Mouse (Mus musculus): Measurements from ENCODE around the gene Tspan33.
"Not testable (repeated sequence)": the region's sequence is repeated elsewhere in the genome, so short reads cannot be mapped to it uniquely, and the experiment has no call there.

Tspan33 gene

GRCm38 (mm10) chr6:29736610-29737458 lies 42.8 kb downstream of the Tspan33 start:
- in situ Hi-C loops (cut with MboI; ENCODE audit: unreplicated experiment in 2 of 2): no loop called here

DNA sequence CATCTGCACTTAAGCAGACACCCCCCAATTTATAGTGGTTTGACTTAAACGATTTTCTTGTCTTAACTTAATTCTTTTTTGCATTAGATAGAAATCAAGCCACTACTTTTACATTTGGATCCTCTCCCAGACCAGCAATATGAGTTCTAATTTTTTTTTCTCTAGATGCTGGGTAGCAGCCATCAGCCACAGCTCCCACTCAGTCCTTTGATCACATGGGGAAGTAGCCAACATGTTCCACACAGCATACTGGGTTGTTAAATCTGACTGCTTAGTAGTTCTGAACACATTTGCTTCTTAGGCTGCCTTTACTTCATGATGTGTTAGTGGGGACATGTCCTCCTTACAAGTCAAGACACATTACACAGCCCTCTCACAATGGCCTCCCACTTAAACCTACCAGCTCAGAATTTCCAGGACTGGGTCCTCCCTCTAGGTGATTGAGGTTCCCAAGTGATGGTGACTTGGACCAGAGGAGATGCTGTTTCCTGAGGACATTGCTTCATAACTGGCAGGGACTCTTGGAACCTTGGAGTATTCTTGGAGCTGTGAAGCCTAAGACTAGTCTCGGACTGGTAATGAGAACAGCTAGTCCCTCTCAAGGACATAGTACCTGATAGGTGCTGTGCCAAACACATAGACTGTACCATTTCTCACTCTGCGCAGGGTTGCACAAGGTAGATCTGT lies 57.6 kb downstream of the Tspan33 start:
- in situ Hi-C loops (cut with MboI; ENCODE audit: unreplicated experiment in 2 of 2): no loop called here

DNA sequence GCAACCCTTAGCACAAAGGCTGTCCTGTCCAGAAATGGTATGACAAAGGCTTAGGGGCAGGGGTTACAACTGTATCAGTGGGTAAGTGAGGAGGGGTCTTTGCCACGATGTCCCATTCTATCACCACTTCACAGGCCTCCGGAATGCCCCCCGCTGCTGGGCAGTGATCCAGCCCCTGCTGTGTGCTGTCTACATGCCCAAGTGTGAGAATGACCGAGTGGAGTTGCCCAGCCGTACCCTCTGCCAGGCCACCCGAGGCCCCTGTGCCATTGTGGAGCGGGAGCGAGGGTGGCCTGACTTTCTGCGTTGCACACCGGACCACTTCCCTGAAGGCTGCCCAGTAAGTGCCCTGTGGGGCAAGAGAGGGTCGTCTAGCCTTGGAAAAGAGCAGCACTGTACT lies 59.3 kb downstream of the Tspan33 start:
- in situ Hi-C loops (cut with MboI; ENCODE audit: unreplicated experiment in 2 of 2): no loop called here

- in situ Hi-C loops (cut with MboI; ENCODE audit: unreplicated experiment in 2 of 2): no loop called here
Measured at GRCm38 (mm10) chr6:29756001-29756400, 62.0 kb downstream of the Tspan33 start.

- in situ Hi-C loops (cut with MboI; ENCODE audit: unreplicated experiment in 2 of 2): no loop called here
Measured at GRCm38 (mm10) chr6:29756476-29756875, 62.5 kb downstream of the Tspan33 start.

DNA sequence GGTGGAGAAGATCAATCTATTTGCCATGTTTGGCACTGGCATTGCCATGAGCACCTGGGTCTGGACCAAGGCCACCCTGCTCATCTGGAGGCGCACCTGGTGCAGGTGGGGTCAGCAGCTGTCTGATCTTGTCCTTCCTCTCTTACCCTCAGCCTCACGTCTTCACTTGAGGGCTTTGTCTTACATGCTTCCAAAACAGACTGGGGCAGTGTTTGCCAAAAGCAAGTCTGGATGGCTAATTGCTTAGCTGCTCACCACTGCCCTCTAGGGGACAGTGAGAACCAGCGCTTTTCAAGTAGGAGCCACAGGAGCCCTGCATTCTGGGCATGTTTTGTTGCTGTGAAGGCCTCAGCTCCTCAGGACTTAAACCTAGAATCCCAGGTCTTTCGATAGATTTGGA lies 64.4 kb downstream of the Tspan33 start:
- in situ Hi-C loops (cut with MboI; ENCODE audit: unreplicated experiment in 2 of 2): no loop called here

GRCm38 (mm10) chr6:29759012-29759679 lies 65.1 kb downstream of the Tspan33 start:
- in situ Hi-C loops (cut with MboI; ENCODE audit: unreplicated experiment in 2 of 2): no loop called here

GRCm38 (mm10) chr6:29760397-29760796 lies 66.4 kb downstream of the Tspan33 start:
- in situ Hi-C loops (cut with MboI; ENCODE audit: unreplicated experiment in 2 of 2): not testable (repeated sequence)

GRCm38 (mm10) chr6:29761282-29761681 lies 67.3 kb downstream of the Tspan33 start:
- in situ Hi-C loops (cut with MboI; ENCODE audit: unreplicated experiment in 2 of 2): no loop called here

DNA sequence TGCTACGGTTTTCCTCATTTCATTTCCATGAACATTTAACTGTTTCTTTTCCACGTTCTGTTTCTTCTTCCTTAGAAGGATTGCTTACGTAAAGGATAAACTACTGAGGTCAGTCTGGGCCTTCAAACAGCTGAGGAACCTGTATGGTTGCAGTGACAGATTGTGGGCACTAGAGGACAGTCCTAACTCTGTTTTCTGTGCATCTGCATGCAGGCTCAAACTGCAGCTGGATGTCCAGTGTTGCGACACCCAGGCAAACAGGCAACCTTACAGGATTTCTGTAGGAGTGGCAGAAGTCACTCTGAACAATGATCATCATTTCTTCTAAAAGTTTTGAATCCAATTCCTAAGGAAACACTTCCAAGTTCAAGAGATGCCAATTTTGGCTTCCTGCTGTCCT lies 68.5 kb downstream of the Tspan33 start:
- in situ Hi-C loops (cut with MboI; ENCODE audit: unreplicated experiment in 2 of 2): no loop called here

GRCm38 (mm10) chr6:29766874-29767273 lies 72.9 kb downstream of the Tspan33 start:
- in situ Hi-C loops (cut with MboI; ENCODE audit: unreplicated experiment in 2 of 2): no loop called here

Measured in v-Abl transformed pro-B cells (cell line).